Mouse (Mus musculus) liver, embryonic 15.5 days (tissue): Measurements from ENCODE around the gene Capn8. TPM values are rescaled to one million over a fixed set of nuclear protein-coding genes. Genes with fewer than 3 reads are reported as not detected.

Experiments
- ATAC-seq: fragments of 200-750 bp; cut with Nextera tagmentation; 2 replicates; pipeline ENCODE4 v1.8.0; 2017; ENCODE audit warnings: moderate number of reproducible peaks, mild to moderate bottlenecking, moderate library complexity; ENCODE audit not compliant: insufficient read depth
- H3K27ac ChIP-seq: fragments of 300-500 bp; sonication (generic); replicated peaks from 2 replicates; pipeline ENCODE4 v1.5.1; 2015; ENCODE audit warnings: mild to moderate bottlenecking, inconsistent platforms
- H3K27me3 ChIP-seq: fragments of 300-500 bp; sonication (generic); 2 replicates; pipeline ENCODE4 v1.6.1; 2015; ENCODE audit warnings: mild to moderate bottlenecking, inconsistent platforms
- H3K36me3 ChIP-seq: fragments of 300-500 bp; sonication (generic); replicated peaks from 2 replicates; pipeline ENCODE4 v1.6.1; 2015; ENCODE audit warnings: moderate library complexity, mild to moderate bottlenecking, inconsistent platforms
- H3K4me1 ChIP-seq: fragments of 300-500 bp; sonication (generic); replicated peaks from 2 replicates; pipeline ENCODE4 v1.6.1; 2015; ENCODE audit warnings: inconsistent platforms
- H3K4me2 ChIP-seq: fragments of 300-500 bp; sonication (generic); 2 replicates; pipeline ENCODE4 v1.6.1; 2015; ENCODE audit warnings: moderate library complexity, mild to moderate bottlenecking, inconsistent platforms
- H3K4me3 ChIP-seq: fragments of 300-500 bp; sonication (generic); replicated peaks from 2 replicates; pipeline ENCODE4 v1.5.1; 2015; ENCODE audit warnings: mild to moderate bottlenecking, inconsistent platforms
- H3K9ac ChIP-seq: fragments of 300-500 bp; sonication (generic); 2 replicates; pipeline ENCODE4 v1.6.1; 2015; ENCODE audit warnings: moderate library complexity, mild to moderate bottlenecking, inconsistent platforms
- H3K9me3 ChIP-seq: fragments of 300-500 bp; sonication (generic); replicated peaks from 2 replicates; pipeline ENCODE4 v1.6.1; 2016; ENCODE audit warnings: inconsistent platforms
- WGBS: fragments of 180-500 bp; shearing (Covaris S2); methylation state at CpG from one replicate; pipeline ENCODE4 v1.1.7; 2015; ENCODE audit warnings: mixed read lengths; ENCODE audit not compliant: insufficient replicate concordance; 5-methylcytosine and 5-hydroxymethylcytosine counted together
- polyA plus RNA-seq: library from polyadenylated mRNA; unstranded; fragments of >200 nt; fragmentation: Nextera tagmentation; extraction: Ambion mirVana; gene quantifications from 2 replicates; pipeline ENCODE4 v1.2.1, GENCODE M21; 2015

Gene Capn8
- polyA plus RNA-seq, 1 experiment from 2014 or later, result not detected

DNA sequence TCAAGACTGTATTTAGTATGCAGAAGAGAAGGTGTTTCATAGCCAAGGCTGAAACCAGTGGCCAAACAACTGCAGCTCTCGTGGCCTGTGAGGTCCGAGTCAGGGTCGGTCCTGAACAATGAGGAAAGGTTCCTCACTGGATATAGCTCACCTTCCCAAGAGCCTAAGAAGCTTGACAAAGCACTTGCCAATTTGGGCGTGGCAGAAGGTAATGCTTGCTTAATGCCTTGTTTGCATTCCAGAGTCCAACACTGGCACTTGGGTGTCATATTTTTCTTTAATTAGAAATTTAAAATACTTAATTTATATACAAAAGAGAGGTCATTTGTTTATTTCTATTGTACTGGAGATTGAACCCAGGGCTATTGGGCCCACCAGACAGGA lies 9.9 kb downstream of the Capn8 start:
- no peaks in the 10 kb centered on the region for H3K9me3 ChIP-seq
- no peaks in the 10 kb centered on the region for H3K4me1 ChIP-seq
- no peak for ATAC-seq
- no peak overlapping the region for H3K9ac ChIP-seq
- no peak overlapping the region for H3K4me3 ChIP-seq
- H3K4me2 ChIP-seq, result no peak overlapping the region
- 43% methylated on average over 4 of the region's 4 CpGs for WGBS
- H3K36me3 ChIP-seq, result no peaks in the 10 kb centered on the region
- H3K27ac ChIP-seq, result no peak overlapping the region
- no peaks in the 10 kb centered on the region for H3K27me3 ChIP-seq

DNA sequence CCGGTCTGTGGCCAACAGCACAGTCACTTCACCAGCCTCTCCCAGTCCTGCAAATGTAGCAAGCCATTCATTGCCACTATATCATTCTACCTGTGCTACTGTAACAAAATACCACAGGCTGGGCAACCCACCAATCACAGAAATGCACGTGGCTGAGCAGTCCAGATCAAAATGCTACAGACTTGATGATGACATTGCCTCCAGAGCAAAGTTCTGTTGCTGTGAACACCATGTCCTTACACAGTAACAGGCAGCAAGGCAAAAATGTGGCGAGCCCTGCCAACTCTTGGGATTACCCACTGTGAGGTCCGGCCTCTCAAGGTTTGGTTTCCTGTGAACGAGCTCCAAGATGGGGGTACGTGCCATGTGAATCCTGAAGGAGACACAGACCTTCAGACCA lies 19.4 kb downstream of the Capn8 start:
- H3K4me2 ChIP-seq, result no peak overlapping the region
- no peaks in the 10 kb centered on the region for H3K4me1 ChIP-seq
- no peak overlapping the region for H3K9ac ChIP-seq
- no peak overlapping the region for H3K4me3 ChIP-seq
- no peak for ATAC-seq
- no peaks in the 10 kb centered on the region for H3K9me3 ChIP-seq
- no peaks in the 10 kb centered on the region for H3K27me3 ChIP-seq
- WGBS, result 64% methylated on average over 6 of the region's 6 CpGs
- H3K36me3 ChIP-seq, result no peaks in the 10 kb centered on the region
- no peak overlapping the region for H3K27ac ChIP-seq

DNA sequence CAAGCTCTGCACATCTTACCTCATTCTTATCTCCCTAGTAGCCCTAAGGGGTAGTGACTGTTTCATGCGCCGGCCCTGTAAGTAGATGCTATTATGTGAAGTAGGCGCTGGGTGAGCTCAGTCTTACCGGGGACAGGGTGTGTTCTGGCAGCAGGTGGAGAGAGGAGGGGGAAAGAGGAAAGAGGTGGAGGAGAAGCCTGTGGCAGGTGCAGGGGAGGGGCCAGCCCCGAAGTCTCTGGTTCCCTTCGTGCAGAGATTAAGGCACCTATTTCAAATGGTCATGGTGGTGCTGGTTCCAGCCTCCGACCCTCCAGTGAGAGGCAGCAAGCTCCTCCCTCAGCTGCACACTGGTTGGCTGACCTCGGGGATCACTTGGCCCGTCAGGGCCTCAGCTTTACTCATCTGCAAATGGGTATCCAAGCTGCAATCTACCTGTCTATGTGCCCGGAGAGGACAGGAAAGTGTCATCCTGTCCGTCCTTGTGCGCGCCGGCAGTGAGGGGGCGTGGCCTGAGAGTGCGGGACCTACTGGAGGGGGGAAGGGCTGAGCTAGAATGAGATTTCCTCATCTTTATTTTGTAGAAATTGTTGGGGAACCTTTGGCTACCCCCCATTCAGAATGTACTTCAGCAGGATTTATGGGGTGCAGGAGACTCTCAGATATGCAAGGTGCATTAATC lies 20.5 kb downstream of the Capn8 start:
- 21% methylated on average over 16 of the region's 16 CpGs for WGBS
- no peak overlapping the region for H3K27ac ChIP-seq
- no peaks in the 10 kb centered on the region for H3K9me3 ChIP-seq
- no peaks in the 10 kb centered on the region for H3K4me1 ChIP-seq
- no peak overlapping the region for H3K9ac ChIP-seq
- H3K4me2 ChIP-seq, result peak overlapping the region; percentile 40
- no peaks in the 10 kb centered on the region for H3K36me3 ChIP-seq
- no peaks in the 10 kb centered on the region for H3K27me3 ChIP-seq
- no peak for ATAC-seq
- H3K4me3 ChIP-seq, result 0 out of 2 replicates have a peak overlapping the region, but pooled peaks have one; percentile 9

DNA sequence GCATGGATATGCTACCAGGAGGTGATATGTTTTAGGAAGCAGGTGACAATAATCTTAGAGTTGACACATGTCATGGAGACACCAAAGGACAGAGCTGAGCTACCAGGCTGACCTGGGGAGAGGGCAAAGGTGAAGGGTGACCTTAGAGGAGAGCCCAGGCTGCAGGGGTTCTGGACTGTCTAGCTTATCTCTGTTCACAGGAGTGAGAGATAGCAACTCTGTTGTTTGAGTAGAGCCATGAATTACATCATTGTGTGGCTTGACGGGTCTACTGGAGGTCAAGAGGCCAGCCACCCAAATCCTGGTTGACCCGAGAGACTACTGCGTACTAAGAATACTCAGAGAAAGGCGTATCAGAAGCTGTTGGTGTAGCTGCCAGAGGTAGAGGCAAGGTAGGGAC lies 22.9 kb downstream of the Capn8 start:
- H3K9me3 ChIP-seq, result no peaks in the 10 kb centered on the region
- WGBS, result 37% methylated on average over 4 of the region's 4 CpGs
- H3K27ac ChIP-seq, result no peak overlapping the region
- no peaks in the 10 kb centered on the region for H3K36me3 ChIP-seq
- ATAC-seq, result no peak; the same call in 1 of the 2 replicates
- no peak overlapping the region for H3K4me2 ChIP-seq
- H3K9ac ChIP-seq, result no peak overlapping the region
- no peak overlapping the region for H3K4me3 ChIP-seq
- H3K27me3 ChIP-seq, result no peaks in the 10 kb centered on the region
- no peaks in the 10 kb centered on the region for H3K4me1 ChIP-seq

DNA sequence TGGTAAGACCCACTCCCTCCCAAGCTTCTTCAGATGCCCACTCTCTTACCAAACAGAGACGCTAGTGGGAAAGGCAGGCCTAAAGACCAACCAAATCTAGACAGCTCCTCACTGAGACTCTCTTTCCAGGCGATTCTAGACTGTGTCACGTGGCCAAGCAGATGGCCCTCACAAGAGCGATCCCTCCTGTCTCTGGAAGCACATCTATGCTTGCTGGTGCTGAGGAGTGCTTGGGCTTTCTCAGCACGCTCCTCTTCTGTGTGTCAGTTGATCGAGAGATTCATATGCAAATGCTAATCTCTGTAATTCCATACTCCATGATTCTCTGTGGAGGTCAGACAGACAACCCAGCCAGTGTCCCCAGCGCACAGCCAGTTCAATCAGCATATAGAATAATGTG lies 26.7 kb downstream of the Capn8 start:
- H3K4me1 ChIP-seq, result no peaks in the 10 kb centered on the region
- H3K27me3 ChIP-seq, result no peaks in the 10 kb centered on the region
- H3K9me3 ChIP-seq, result no peaks in the 10 kb centered on the region
- H3K4me3 ChIP-seq, result no peak overlapping the region
- WGBS, result 61% methylated on average over 7 of the region's 7 CpGs
- no peaks in the 10 kb centered on the region for H3K36me3 ChIP-seq
- H3K9ac ChIP-seq, result no peak overlapping the region
- ATAC-seq, result no peak
- no peak overlapping the region for H3K27ac ChIP-seq
- no peak overlapping the region for H3K4me2 ChIP-seq

DNA sequence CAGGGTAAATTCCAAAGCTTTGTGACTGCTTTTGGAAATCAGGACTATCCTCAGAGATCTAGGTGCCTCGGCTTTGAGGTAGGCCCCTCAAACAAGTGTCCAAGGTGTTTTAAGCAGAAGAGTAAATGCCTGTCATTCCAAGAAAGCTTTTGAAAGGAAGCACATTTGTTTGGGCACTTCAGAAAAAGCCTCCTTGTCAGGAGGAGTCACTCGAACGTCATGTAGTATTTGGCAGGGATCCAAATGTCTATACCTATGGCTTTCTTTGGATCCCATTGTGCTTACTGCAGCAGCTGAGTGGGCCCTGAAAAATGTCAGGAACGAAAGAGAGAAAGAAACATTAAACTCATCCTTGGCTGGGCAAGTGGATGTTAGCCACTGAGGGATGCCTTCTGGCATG lies 27.6 kb downstream of the Capn8 start:
- Histone ChIP-seq H3K36me3 (no peaks in the 10 kb centered on the region), H3K4me3 (no peak overlapping the region), H3K9me3 (no peaks in the 10 kb centered on the region), H3K4me1 (no peaks in the 10 kb centered on the region), H3K4me2 (no peak overlapping the region), H3K27ac (no peak overlapping the region), H3K9ac (no peak overlapping the region), H3K27me3 (no peaks in the 10 kb centered on the region)
- ATAC-seq, result no peak
- WGBS, result 36% methylated on average over 4 of the region's 4 CpGs

DNA sequence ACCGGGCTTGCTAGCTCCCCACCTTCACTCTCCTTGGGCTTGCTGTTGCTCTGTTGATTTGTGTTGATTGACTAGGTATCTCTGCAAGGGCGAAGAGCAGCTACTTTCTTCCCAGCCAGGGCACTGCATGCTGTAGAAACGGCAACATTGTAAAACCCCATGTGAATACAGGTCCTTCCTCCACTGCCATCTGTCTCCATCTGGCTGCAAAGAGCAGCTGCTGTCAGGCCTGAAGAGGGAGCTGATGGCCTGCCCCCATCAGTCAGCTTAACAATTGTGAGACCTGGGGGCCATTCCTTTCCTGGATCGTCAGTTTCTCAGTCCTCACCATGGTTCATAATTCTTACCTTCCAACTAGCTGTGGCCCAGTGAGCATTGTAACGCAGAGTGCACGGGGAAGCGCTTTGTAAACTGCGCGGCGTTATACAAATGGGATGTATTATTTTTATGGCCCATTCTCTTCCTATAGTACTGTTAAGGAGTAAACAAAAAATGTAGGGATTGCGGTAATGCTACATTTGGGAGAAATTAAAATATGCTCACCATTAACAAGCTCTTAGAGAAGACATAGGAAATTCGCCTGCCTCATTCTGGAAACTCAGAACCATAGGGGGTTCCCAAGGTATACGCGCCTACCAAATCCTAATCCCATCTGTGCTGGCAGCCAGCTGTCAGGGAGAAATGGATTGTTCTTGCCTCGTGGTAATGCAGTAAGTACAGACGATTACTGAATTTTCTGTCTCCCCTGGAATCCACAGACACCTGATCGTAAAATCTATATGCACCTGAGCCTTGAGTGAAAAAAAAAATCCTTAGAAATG lies 40.7 kb downstream of the Capn8 start:
- ATAC-seq, result no peak
- Histone ChIP-seq H3K4me3 (no peak overlapping the region), H3K27me3 (no peaks in the 10 kb centered on the region), H3K9me3 (no peaks in the 10 kb centered on the region), H3K9ac (no peak overlapping the region), H3K4me2 (no peak overlapping the region), H3K36me3 (no peaks in the 10 kb centered on the region), H3K4me1 (no peaks in the 10 kb centered on the region), H3K27ac (no peak overlapping the region)
- WGBS, result 65% methylated on average over 17 of the region's 17 CpGs

DNA sequence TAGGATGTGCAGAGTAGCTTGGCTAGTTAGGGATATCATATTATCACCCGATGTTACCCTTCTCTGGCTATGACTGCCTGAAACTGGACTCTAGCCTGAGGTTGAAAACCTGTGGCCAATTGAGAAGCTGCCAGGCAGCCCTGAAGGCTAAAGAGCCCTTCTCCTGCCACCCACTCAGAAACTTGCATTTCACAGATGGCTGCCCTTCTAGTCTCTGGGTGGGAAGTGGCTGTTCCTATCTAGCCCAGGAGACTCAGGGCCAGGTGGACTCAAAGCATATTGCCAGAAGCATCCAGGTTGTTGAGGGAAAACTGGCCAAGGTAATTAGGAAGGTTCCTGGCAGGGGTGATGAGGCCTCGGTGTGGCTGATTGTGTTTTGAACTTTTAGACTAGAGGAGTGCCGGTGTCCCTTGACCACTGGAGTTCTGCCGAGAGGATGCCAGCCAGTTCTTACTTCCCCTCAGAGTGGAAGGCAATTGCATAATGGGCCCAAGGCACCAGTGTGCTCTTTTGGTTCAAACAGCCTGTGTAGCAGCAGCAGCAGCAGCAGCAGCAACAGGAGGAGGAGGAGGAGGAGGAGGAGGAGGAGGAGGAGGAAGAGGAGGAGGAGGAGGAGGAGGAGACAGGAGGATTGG lies 45.0 kb downstream of the Capn8 start:
- 43% methylated on average over 4 of the region's 4 CpGs for WGBS
- H3K4me1 ChIP-seq, result no peaks in the 10 kb centered on the region
- no peaks in the 10 kb centered on the region for H3K36me3 ChIP-seq
- no peak overlapping the region for H3K27ac ChIP-seq
- ATAC-seq, result no peak
- H3K9me3 ChIP-seq, result no peaks in the 10 kb centered on the region
- H3K9ac ChIP-seq, result no peak overlapping the region
- no peak overlapping the region for H3K4me3 ChIP-seq
- H3K27me3 ChIP-seq, result no peaks in the 10 kb centered on the region
- H3K4me2 ChIP-seq, result no peak overlapping the region

DNA sequence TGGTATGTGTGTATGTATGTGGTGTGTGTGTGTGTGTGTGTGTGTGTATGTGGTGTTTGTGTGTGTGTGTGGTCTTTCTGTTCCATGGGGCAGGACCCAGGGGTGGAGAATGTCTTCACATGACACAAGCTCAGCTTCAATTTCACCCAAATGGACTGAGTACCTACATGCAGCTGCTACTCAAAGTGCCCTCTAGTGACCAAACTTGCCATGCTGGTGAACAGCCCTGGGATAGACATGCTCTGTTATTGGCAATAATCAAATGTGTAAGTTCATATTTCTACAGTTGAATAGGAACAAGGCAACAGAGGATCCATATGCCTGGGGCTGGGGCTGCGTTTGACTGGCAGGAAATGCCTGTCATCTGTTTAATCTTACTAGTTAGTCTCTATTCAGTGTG lies 50.7 kb downstream of the Capn8 start:
- WGBS, result 25% methylated on average over 1 of the region's 1 CpGs
- H3K4me2 ChIP-seq, result no peak overlapping the region
- H3K4me3 ChIP-seq, result no peak overlapping the region
- no peaks in the 10 kb centered on the region for H3K4me1 ChIP-seq
- H3K9ac ChIP-seq, result no peak overlapping the region
- no peaks in the 10 kb centered on the region for H3K27me3 ChIP-seq
- H3K36me3 ChIP-seq, result no peaks in the 10 kb centered on the region
- H3K9me3 ChIP-seq, result no peaks in the 10 kb centered on the region
- no peak overlapping the region for H3K27ac ChIP-seq
- no peak for ATAC-seq

DNA sequence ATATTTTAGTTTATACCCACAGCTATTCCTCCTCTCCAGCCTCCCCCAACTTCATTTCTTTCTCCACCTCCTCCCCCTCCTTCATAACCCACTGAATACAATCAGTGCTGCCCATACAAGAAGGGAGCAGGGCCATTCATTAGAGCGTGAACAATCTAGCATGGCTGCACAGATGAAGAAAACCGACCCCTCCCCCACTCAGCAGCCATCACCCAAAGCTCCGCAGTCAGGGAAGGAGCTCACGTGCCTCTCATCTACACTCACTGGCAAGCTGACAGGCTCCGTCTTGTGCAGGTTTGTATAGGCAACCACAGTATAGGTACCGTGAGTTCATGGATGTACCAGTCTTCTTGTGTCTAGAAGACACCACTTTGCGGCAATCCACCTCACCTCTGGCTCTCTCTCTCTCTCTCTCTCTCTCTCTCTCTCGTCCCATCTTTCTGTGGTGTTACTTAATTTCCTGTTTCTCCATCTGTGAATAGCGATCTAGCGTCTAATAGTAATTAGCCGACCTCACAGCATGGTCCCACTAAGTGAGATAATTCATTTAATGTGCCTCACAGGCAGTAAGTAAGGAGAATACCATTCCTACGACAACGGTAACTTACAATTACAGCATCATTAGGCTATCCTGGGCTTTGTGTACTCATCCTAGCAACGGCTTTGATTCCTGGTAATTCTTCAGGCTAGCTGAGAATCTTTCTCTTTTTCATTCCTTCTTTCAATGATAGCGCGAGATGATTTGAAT lies 53.6 kb downstream of the Capn8 start:
- Histone ChIP-seq H3K9ac (no peak overlapping the region), H3K27ac (no peak overlapping the region), H3K4me1 (no peaks in the 10 kb centered on the region), H3K9me3 (no peaks in the 10 kb centered on the region), H3K36me3 (no peaks in the 10 kb centered on the region), H3K4me2 (no peak overlapping the region), H3K4me3 (no peak overlapping the region), H3K27me3 (no peaks in the 10 kb centered on the region)
- 71% methylated on average over 16 of the region's 16 CpGs for WGBS
- no peak for ATAC-seq

DNA sequence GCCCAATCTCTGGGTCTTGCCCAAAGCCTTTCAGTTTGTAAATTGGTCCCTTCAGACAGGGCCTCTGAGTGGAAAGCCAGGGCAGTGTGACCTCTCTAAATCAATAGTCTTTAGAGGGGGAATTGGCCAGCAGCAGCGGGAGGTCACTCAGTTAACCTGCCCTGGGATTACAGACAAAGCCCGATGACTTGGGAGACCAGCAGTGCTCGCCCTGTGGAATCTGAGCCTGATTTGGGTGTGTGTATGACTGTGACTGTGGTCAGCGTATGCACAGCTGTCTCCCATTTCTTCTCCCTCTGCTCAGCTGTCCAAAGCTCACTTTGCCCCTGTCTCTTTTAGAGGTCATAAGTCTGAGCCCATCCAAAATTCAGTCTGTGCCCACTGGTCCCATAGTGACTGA lies 55.7 kb downstream of the Capn8 start:
- Histone ChIP-seq H3K9ac (no peak overlapping the region), H3K4me1 (no peaks in the 10 kb centered on the region), H3K27me3 (no peaks in the 10 kb centered on the region), H3K27ac (no peak overlapping the region), H3K4me2 (no peak overlapping the region), H3K4me3 (no peak overlapping the region), H3K9me3 (no peaks in the 10 kb centered on the region), H3K36me3 (no peaks in the 10 kb centered on the region)
- ATAC-seq, result no peak
- 57% methylated on average over 4 of the region's 4 CpGs for WGBS
